Mouse (Mus musculus): ENCODE measurements at regions not wholly inside any gene's neighbourhood (a gene's known extent, or its start where the extent isn't known, plus 50 kb on each side); places are given as distances from the start of the nearest gene placed in this dataset.

DNA sequence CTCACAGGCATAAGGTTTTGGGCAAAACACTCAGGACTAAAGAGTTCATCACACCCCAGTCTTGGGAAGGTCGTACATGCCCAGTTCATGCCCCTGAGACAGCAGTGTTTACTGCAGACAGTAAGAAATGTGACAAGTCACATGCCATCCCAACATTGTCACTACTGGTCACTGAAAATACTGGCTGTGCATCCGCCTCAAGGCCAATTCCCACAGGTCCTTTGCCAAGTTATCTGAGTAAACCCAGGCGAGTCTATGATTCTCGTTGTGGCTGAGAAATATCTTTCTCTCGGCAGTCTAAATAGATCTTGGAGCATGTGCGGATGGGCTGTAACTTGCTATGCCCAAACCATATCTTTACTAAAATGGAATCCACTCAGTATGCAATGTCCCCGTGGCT lies 128.9 kb upstream of the Ednrb start:
- Histone ChIP-seq H3K27me3 (ENCODE audit: control insufficient read depth, insufficient read depth, low read length) (no peaks in the 10 kb centered on the region), H3K4me3 (ENCODE audit: low read depth, low read length) (no peak overlapping the region), H3K9me3 (ENCODE audit: control insufficient read depth, low read length) (no peaks in the 10 kb centered on the region), H3K4me2 (ENCODE audit: low read depth) (no peak overlapping the region), H3K4me1 (ENCODE audit: control insufficient read depth, insufficient read depth, low read length) (no peaks in the 10 kb centered on the region), H3K36me3 (ENCODE audit: control insufficient read depth, insufficient read depth, low read length) (no peaks in the 10 kb centered on the region), H3K27ac (ENCODE audit: low read depth, low read length) (no peak overlapping the region), H3K9ac (ENCODE audit: low read length) (no peak overlapping the region)
- DNase-seq (ENCODE audit: low spot score) (no peak), ATAC-seq (ENCODE audit: insufficient read depth, low FRiP score, low TSS enrichment) (no peak)
- WGBS: 92% methylated on average over 7 of the region's 7 CpGs

DNA sequence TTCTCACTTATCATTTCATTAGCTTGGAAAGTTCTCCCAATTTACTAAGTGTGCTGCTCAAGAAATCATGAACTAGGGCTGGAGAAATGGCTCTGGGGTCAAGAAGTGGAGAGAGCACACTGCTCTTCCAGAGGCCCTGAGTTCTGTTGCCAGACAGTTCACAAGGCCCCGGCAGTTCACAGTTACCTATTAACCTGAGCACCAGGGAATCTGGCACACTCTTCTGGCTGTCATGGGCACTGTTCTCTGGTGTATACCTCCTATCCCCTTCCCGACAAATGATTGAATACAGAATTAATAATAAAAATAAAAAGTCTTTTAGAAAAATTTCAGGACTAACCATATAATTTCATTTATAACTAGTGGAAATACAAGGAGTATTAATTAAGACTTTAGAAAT lies 125.1 kb upstream of the Ednrb start:
- DNase-seq (ENCODE audit: low spot score) (no peak), ATAC-seq (ENCODE audit: insufficient read depth, low FRiP score, low TSS enrichment) (no peak)
- Histone ChIP-seq H3K4me1 (ENCODE audit: control insufficient read depth, insufficient read depth, low read length) (no peaks in the 10 kb centered on the region), H3K27ac (ENCODE audit: low read depth, low read length) (no peak overlapping the region), H3K4me3 (ENCODE audit: low read depth, low read length) (no peak overlapping the region), H3K4me2 (ENCODE audit: low read depth) (no peak overlapping the region), H3K9ac (ENCODE audit: low read length) (no peak overlapping the region), H3K9me3 (ENCODE audit: control insufficient read depth, low read length) (no peaks in the 10 kb centered on the region), H3K36me3 (ENCODE audit: control insufficient read depth, insufficient read depth, low read length) (no peaks in the 10 kb centered on the region), H3K27me3 (ENCODE audit: control insufficient read depth, insufficient read depth, low read length) (no peaks in the 10 kb centered on the region)
- 68% methylated on average over 2 of the region's 2 CpGs for WGBS

DNA sequence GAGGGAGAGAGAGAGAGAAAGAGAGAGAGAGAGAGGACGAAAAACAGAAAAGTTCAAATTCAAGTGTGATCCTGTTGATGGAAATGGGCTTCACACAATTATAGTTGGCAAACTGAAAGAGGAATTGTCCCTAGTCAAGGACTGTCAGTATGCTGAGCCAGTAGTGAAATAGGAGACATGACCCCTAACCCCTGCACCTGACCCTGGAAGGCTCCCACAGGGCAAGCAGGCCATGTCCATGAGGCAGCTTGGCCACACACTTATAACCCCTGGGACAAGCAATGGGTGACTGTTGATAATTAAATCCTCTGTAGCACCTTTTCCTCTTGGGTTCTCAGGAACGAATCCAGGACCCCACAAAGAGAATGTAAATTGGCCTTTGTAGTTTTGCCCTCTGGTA lies 122.1 kb upstream of the Ednrb start:
- H3K9me3 ChIP-seq (ENCODE audit: control insufficient read depth, low read length): no peaks in the 10 kb centered on the region
- 41% methylated on average over 2 of the region's 2 CpGs for WGBS
- H3K4me3 ChIP-seq (ENCODE audit: low read depth, low read length): no peak overlapping the region
- DNase-seq (ENCODE audit: low spot score) (no peak), ATAC-seq (ENCODE audit: insufficient read depth, low FRiP score, low TSS enrichment) (no peak)
- H3K36me3 ChIP-seq (ENCODE audit: control insufficient read depth, insufficient read depth, low read length): no peaks in the 10 kb centered on the region
- no peaks in the 10 kb centered on the region for H3K27me3 ChIP-seq (ENCODE audit: control insufficient read depth, insufficient read depth, low read length)
- H3K27ac ChIP-seq (ENCODE audit: low read depth, low read length): no peak overlapping the region
- no peaks in the 10 kb centered on the region for H3K4me1 ChIP-seq (ENCODE audit: control insufficient read depth, insufficient read depth, low read length)
- H3K4me2 ChIP-seq (ENCODE audit: low read depth): no peak overlapping the region
- H3K9ac ChIP-seq (ENCODE audit: low read length): no peak overlapping the region

DNA sequence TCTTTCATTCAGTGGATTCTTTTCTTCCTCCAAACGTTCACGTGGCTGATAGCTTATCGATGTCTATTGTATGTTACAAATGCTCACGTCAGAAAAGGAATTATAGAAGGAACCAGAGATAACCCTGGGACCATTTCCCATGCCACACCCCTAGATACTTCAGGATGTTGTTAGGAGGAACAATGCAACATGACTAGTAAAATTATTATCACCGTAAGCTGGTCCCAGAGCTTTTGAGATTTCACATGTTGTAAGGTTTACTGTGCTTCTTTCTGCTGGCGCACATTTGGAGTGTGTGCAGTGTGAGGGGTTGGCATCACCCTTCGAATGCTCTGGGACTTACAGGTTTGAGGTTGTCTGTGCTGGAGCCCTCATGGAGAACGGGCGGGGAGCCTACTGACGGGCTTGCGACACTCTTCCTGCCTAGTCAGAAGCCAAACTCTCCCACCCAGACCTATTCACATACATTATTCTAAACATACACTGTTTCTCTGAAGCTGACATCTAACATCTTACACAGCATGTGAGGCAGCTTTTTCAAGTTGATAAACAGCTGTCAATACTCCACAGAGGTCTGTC lies 118.2 kb upstream of the Ednrb start:
- 84% methylated on average over 11 of the region's 11 CpGs for WGBS
- H3K9me3 ChIP-seq (ENCODE audit: control insufficient read depth, low read length): no peaks in the 10 kb centered on the region
- H3K4me3 ChIP-seq (ENCODE audit: low read depth, low read length): no peak overlapping the region
- ATAC-seq (ENCODE audit: insufficient read depth, low FRiP score, low TSS enrichment): no peak
- no peaks in the 10 kb centered on the region for H3K27me3 ChIP-seq (ENCODE audit: control insufficient read depth, insufficient read depth, low read length)
- H3K9ac ChIP-seq (ENCODE audit: low read length): no peak overlapping the region
- no peak for DNase-seq (ENCODE audit: low spot score)
- no peaks in the 10 kb centered on the region for H3K36me3 ChIP-seq (ENCODE audit: control insufficient read depth, insufficient read depth, low read length)
- H3K4me2 ChIP-seq (ENCODE audit: low read depth): no peak overlapping the region
- no peaks in the 10 kb centered on the region for H3K4me1 ChIP-seq (ENCODE audit: control insufficient read depth, insufficient read depth, low read length)
- H3K27ac ChIP-seq (ENCODE audit: low read depth, low read length): no peak overlapping the region

DNA sequence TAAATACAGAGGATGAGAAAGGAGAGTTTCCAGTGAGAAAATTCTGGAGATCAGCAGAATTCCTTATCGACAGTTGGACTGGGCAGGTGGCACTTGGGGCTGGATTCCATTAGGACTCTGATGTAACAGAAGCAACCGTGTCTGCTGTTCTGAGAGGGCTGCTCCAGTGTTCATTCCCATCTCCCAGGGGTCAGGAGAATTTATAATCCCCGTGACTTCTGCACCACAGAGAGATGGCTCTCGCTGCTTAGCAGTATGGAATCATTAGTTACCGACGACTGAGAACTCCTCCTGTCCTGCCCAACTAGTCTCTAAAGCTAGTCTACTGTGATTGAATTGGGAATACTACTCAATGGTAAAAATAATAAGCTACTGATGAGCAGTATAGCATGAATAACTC lies 107.7 kb upstream of the Ednrb start:
- Histone ChIP-seq H3K4me2 (ENCODE audit: low read depth) (no peak overlapping the region), H3K27ac (ENCODE audit: low read depth, low read length) (no peak overlapping the region), H3K36me3 (ENCODE audit: control insufficient read depth, insufficient read depth, low read length) (no peaks in the 10 kb centered on the region), H3K4me1 (ENCODE audit: control insufficient read depth, insufficient read depth, low read length) (peaks cover 7% of the 10 kb centered on the region), H3K27me3 (ENCODE audit: control insufficient read depth, insufficient read depth, low read length) (no peaks in the 10 kb centered on the region), H3K4me3 (ENCODE audit: low read depth, low read length) (no peak overlapping the region), H3K9ac (ENCODE audit: low read length) (no peak overlapping the region), H3K9me3 (ENCODE audit: control insufficient read depth, low read length) (no peaks in the 10 kb centered on the region)
- DNase-seq (ENCODE audit: low spot score) (no peak), ATAC-seq (ENCODE audit: insufficient read depth, low FRiP score, low TSS enrichment) (no peak)
- 64% methylated on average over 6 of the region's 6 CpGs for WGBS

DNA sequence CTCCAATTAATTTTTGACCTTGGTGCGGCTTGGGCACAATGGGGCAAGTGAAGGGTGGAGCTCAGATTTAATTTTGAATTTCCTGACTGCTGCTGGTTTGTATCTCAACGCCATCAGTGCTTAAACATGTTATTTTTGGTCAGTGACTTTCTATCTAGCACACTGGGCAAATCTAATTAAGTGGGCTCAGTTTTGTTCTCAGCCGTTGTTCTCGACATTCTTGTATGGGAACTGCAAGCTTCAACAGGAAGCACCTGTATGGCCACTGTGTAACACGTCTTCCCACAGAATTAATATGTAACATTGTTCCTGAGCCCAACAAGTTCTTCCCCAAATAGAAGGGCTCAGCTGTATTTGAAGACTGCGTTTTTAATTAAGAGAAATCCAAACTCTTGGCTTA lies 105.7 kb upstream of the Ednrb start:
- Histone ChIP-seq H3K9ac (ENCODE audit: low read length) (no peak overlapping the region), H3K36me3 (ENCODE audit: control insufficient read depth, insufficient read depth, low read length) (no peaks in the 10 kb centered on the region), H3K9me3 (ENCODE audit: control insufficient read depth, low read length) (no peaks in the 10 kb centered on the region), H3K4me2 (ENCODE audit: low read depth) (no peak overlapping the region), H3K27ac (ENCODE audit: low read depth, low read length) (no peak overlapping the region), H3K4me1 (ENCODE audit: control insufficient read depth, insufficient read depth, low read length) (peaks cover 7% of the 10 kb centered on the region), H3K4me3 (ENCODE audit: low read depth, low read length) (no peak overlapping the region), H3K27me3 (ENCODE audit: control insufficient read depth, insufficient read depth, low read length) (no peaks in the 10 kb centered on the region)
- 70% methylated on average over 6 of the region's 6 CpGs for whole genome bisulfite sequencing
- no peak for DNase-seq (ENCODE audit: low spot score)
- ATAC-seq (ENCODE audit: insufficient read depth, low FRiP score, low TSS enrichment): no peak

DNA sequence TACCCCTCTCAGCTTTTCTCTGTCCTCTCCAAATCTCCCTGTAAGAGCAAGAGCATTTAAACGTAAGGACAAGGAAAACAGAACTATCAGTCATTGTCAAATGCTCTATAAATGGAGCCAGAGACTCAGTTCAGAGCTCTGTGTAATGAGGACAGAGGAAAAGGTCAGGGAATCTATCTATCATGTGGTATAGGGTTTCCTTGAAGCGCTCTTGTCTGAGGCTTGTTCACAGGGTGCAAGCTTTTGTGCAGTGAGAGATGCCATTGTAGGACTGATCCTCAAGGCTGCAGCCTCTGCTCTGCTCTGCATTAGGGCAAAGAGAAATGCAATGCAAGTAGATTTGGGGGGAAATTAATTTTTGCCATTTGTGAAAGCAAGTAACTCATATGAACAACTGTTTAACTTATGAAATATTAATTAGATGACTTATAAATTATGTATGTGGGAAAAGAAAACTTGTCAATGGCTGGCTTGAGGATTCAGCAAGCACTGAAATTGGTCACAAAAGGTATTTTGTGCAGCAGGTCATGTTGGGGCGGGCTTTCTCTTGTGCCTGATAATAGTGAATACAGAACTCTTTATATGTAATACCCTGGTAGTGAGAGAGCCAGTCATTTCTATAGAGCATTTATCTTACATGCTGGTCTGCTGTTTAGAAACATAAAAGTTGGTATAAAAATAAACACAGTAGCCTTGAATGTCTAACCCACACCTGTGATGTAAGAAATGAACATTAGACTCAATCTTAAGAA lies 104.0 kb upstream of the Ednrb start:
- H3K27ac ChIP-seq (ENCODE audit: low read depth, low read length): peak overlapping the region; percentile 29; the same call in 1 of the 2 replicates
- peak; percentile 31 for DNase-seq (ENCODE audit: low spot score)
- H3K4me2 ChIP-seq (ENCODE audit: low read depth): no peak overlapping the region
- H3K4me3 ChIP-seq (ENCODE audit: low read depth, low read length): no peak overlapping the region
- no peaks in the 10 kb centered on the region for H3K36me3 ChIP-seq (ENCODE audit: control insufficient read depth, insufficient read depth, low read length)
- H3K27me3 ChIP-seq (ENCODE audit: control insufficient read depth, insufficient read depth, low read length): no peaks in the 10 kb centered on the region
- peaks cover 7% of the 10 kb centered on the region for H3K4me1 ChIP-seq (ENCODE audit: control insufficient read depth, insufficient read depth, low read length)
- WGBS: 14% methylated on average over 3 of the region's 3 CpGs
- H3K9ac ChIP-seq (ENCODE audit: low read length): no peak overlapping the region
- ATAC-seq (ENCODE audit: insufficient read depth, low FRiP score, low TSS enrichment): peak; percentile 90
- H3K9me3 ChIP-seq (ENCODE audit: control insufficient read depth, low read length): no peaks in the 10 kb centered on the region

DNA sequence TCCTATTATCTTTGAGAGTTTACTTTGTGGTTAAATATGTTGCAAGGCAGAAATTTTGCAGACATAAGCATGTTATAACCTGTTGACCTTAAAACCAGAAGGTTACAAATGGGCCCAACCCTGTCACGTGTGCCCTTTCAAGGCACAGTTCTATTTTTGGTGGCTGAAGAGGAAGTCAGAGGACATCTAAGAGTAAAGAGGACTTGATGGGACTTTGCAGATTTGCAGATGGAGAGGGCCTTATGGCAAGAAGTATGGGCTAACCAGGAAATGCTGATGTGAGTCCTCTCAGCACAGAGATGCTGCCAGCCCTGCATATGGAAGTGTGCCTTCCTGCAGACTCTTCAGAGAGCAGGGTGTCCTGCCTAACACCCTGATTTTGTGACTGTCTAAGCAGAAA lies 101.6 kb upstream of the Ednrb start:
- Histone ChIP-seq H3K9ac (ENCODE audit: low read length) (no peak overlapping the region), H3K36me3 (ENCODE audit: control insufficient read depth, insufficient read depth, low read length) (no peaks in the 10 kb centered on the region), H3K4me2 (ENCODE audit: low read depth) (no peak overlapping the region), H3K4me1 (ENCODE audit: control insufficient read depth, insufficient read depth, low read length) (peaks cover 7% of the 10 kb centered on the region), H3K27ac (ENCODE audit: low read depth, low read length) (no peak overlapping the region), H3K4me3 (ENCODE audit: low read depth, low read length) (no peak overlapping the region), H3K27me3 (ENCODE audit: control insufficient read depth, insufficient read depth, low read length) (no peaks in the 10 kb centered on the region), H3K9me3 (ENCODE audit: control insufficient read depth, low read length) (no peaks in the 10 kb centered on the region)
- DNase-seq (ENCODE audit: low spot score) (no peak), ATAC-seq (ENCODE audit: insufficient read depth, low FRiP score, low TSS enrichment) (no peak)
- WGBS: 56% methylated on average over 1 of the region's 1 CpGs

DNA sequence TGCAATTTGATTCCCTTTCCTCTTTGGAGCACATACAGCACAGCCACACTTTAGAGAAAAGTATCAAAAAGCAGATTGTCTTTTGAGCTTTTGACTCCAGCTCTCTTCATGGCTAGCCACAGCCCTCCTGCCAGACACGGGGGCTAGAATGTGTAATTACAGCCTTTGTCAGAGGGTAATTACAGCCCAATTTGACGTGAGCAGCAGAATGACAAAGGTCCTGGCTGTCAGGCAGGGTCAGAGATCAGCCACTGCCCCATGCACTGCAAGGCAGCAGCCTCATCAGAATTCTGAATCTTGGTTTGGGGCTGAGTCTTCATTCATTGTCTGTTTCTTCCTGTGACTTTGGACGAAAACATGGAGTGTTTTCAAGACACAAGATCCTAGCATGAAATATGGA lies 95.7 kb upstream of the Ednrb start:
- WGBS: 7% methylated on average over 3 of the region's 3 CpGs
- H3K27me3 ChIP-seq (ENCODE audit: control insufficient read depth, insufficient read depth, low read length): no peaks in the 10 kb centered on the region
- no peak overlapping the region for H3K4me2 ChIP-seq (ENCODE audit: low read depth)
- H3K4me3 ChIP-seq (ENCODE audit: low read depth, low read length): no peak overlapping the region
- ATAC-seq (ENCODE audit: insufficient read depth, low FRiP score, low TSS enrichment) (0 out of 2 replicates have a peak, but pooled peaks have one; percentile 49), DNase-seq (ENCODE audit: low spot score) (peak; percentile 43)
- H3K27ac ChIP-seq (ENCODE audit: low read depth, low read length): no peak overlapping the region
- H3K4me1 ChIP-seq (ENCODE audit: control insufficient read depth, insufficient read depth, low read length): no peaks in the 10 kb centered on the region; the same call in 1 of the 2 replicates
- H3K36me3 ChIP-seq (ENCODE audit: control insufficient read depth, insufficient read depth, low read length): no peaks in the 10 kb centered on the region
- no peaks in the 10 kb centered on the region for H3K9me3 ChIP-seq (ENCODE audit: control insufficient read depth, low read length)
- no peak overlapping the region for H3K9ac ChIP-seq (ENCODE audit: low read length)

All from neural tube, embryonic 11.5 days (tissue).